Mouse (Mus musculus) macrophage (primary cell): Measurements from ENCODE around the gene Akr1c20. TPM values are rescaled to one million over a fixed set of nuclear protein-coding genes. Genes with fewer than 3 reads are reported as not detected.

Experiments used
- H3K27ac ChIP-seq: fragments of 350-480 bp; formaldehyde crosslinking; 2 replicates; pipeline ENCODE4 v1.9.0; 2021
- H3K36me3 ChIP-seq: fragments of 350-480 bp; formaldehyde crosslinking; 2 replicates; pipeline ENCODE4 v1.9.0; 2021; ENCODE audit errors: inconsistent target
- H3K4me3 ChIP-seq: fragments of 350-480 bp; formaldehyde crosslinking; 2 replicates; pipeline ENCODE4 v1.9.0; 2021; ENCODE audit errors: inconsistent target
- H3K79me2 ChIP-seq: fragments of 350-480 bp; formaldehyde crosslinking; 2 replicates; pipeline ENCODE4 v1.9.0; 2021; ENCODE audit errors: inconsistent target
- WGBS: methylation state at CpG from one replicate; pipeline ENCODE4 v1.1.7; 2026; ENCODE audit warnings: inconsistent platforms; ENCODE audit not compliant: missing documents; 5-methylcytosine and 5-hydroxymethylcytosine counted together
- polyA plus RNA-seq: library from polyadenylated mRNA; stranded (reverse); fragments of 250-400 nt; gene quantifications from 3 replicates; pipeline ENCODE4 v1.2.4, GENCODE M21; 2018; ENCODE audit warnings: inconsistent platforms
- total RNA-seq, 78 experiments: library from RNA; depleted of rRNA; stranded (reverse); fragments of 250-400 nt; gene quantifications; 1 replicate in 9 of 78; 2 replicates in 24 of 78; 3 replicates in 43 of 78; 4 replicates in 2 of 78; pipeline ENCODE4 v1.2.4; 2018; ENCODE audit warnings: inconsistent platforms in 56 of 78

Akr1c20 gene
- total RNA-seq (2018; cell fraction: chromatin; rRNA removed), result not detected
- not detected for total RNA-seq (2018; cell fraction: cytosol; rRNA removed)
- total RNA-seq (2018; cell fraction: nucleus; rRNA removed), result not detected
- polyA plus RNA-seq, result not detected in 3 replicates

DNA sequence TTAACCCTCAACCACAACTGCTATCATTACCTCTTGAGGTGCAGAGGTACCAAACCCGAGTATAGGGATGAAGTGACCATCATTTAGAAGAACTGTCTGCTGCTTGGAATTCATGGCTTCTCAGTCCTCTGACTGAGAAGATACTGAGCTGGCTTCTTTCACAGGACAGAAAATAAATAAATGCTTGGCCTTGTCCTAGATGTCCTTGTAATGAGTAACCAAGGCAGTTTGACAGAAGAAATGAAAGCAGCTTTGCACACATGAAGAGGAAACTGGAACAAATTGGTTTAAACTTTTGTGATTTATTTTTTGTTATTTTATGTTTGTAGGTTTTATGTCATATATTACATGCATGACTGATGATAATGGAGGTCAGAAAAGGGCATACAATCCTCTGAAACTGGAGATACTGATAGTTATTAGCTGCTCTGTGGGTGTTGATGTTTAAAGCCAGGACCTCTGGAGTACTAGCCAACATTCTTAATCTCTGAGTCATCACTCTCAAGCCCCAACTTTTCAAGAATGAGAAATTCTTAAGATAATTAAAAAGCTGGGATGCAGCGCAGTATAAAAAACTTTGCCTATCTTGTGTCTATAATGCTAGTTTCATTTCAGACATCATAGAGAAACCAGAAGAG lies at the start of gene Akr1c20:
Akr1c20 (minus strand) TSS at position 145 of the 638 bp plus-strand sequence.
- 90% methylated on average over 2 of the region's 2 CpGs for WGBS
- no peak within 1 kb of the TSS for H3K4me3 ChIP-seq
- H3K79me2 ChIP-seq, result no peaks in the 10 kb centered on the region
- H3K36me3 ChIP-seq, result no peaks in the 10 kb centered on the region
- no peak within 1 kb of the TSS for H3K27ac ChIP-seq

DNA sequence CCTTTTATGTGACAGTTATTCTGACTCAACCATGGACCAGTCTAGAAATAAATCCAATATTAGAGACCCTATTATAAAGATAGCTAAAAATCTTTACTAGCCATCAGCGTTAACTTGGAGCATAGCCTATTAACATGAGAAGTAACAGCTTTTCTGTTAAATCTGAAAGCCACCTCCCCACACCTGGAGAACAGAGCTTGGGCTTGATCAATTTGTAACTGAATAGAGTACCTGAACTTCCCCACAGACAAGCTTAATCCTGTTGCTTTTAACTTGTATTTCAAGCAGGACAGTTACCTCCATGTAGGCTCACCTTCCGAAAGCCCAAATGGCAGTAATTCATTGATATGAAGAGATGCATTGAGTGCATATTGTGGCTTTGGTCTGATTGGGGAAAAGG lies 42.9 kb upstream of the Akr1c20 start:
- Histone ChIP-seq H3K36me3 (no peaks in the 10 kb centered on the region), H3K27ac (no peak overlapping the region), H3K79me2 (no peaks in the 10 kb centered on the region), H3K4me3 (no peak overlapping the region)
- 94% methylated on average over 2 of the region's 2 CpGs for WGBS

DNA sequence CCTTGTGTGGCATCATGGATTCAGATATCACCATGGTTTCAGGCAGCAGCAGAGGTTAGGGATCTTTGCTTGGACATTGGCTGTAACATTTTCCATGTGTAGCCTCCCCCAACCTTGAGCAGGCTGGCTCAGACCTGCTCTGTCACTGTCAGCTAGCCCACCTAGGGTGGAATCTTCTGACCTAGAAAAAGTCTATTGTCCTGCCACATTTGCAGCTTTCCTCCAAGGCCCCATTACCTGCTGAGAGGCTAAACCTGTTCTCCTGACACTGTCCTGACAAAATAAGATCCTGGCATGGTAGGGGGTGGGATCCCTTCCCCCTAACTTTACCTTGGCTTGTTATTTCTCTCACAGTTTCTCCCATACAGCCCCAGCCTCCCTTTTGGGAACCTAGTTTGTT lies 37.4 kb upstream of the Akr1c20 start:
- Histone ChIP-seq H3K4me3 (no peak overlapping the region), H3K27ac (no peak overlapping the region), H3K36me3 (no peaks in the 10 kb centered on the region), H3K79me2 (no peaks in the 10 kb centered on the region)

DNA sequence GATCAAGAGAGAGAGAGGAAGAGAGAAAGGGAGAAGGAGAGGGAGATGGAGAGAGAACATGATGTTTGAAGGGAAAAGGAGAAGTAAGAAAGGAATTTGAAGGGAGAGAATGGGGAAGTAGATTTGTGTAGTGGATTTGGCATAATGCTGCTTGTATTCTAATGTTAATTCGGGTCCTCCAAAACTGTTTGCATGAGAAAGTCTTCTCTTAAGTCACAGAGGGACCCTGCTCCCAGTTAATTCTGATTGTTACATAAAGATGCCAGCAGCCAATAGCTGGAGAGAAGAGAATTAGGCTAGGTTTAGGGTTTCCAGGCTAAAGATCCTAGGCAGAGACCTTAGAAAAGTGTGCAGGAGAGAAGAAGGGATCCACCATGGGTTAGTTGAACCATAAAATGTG lies 36.0 kb upstream of the Akr1c20 start:
- H3K36me3 ChIP-seq, result no peaks in the 10 kb centered on the region
- H3K79me2 ChIP-seq, result no peaks in the 10 kb centered on the region
- H3K27ac ChIP-seq, result no peak overlapping the region
- H3K4me3 ChIP-seq, result no peak overlapping the region
- WGBS, result 94% methylated on average over 1 of the region's 1 CpGs

DNA sequence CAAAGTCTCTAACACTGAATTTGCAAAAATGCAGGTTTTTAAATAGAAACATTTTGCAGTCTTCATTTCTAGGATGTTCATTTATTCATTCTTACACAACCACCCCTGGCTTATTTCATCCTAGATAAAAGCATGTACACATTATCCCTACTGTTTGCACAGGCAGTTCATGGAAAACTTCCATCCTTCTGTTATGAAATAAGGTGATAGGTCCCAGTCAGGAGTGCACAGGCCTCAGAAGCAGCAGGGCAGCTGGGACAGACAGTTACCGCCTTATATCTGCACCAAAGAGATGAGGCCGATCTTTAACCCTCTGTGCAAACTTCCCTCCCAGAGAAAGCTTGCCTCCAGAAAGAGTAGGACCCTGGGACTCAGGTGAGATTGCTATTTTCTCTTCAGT lies 8.3 kb downstream of the Akr1c20 start:
- H3K36me3 ChIP-seq, result no peaks in the 10 kb centered on the region
- WGBS, result 95% methylated on average over 2 of the region's 2 CpGs
- no peaks in the 10 kb centered on the region for H3K79me2 ChIP-seq
- no peak overlapping the region for H3K27ac ChIP-seq
- no peak overlapping the region for H3K4me3 ChIP-seq

DNA sequence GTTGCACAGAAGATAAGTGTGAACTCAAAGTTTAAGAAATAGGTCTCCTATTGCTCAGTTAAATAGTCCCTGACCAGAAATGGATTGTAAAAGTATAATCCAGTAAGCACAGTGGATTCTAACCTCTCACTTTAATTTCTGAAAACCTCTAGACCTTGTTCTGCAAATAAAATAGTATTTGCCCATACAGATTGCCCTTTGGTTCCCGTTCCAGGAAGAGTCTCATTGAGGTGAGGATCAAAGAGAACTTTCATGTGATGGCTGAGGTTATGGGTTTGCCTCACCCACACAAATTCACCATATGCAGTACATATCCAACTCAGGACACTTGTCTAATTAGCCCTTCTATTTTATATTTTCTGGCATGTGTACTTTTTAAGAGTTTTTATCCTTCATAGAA lies 55.2 kb downstream of the Akr1c20 start:
- no peaks in the 10 kb centered on the region for H3K36me3 ChIP-seq
- H3K79me2 ChIP-seq, result no peaks in the 10 kb centered on the region
- H3K4me3 ChIP-seq, result no peak overlapping the region
- H3K27ac ChIP-seq, result no peak overlapping the region
- whole genome bisulfite sequencing, result 83% methylated on average over 1 of the region's 1 CpGs

DNA sequence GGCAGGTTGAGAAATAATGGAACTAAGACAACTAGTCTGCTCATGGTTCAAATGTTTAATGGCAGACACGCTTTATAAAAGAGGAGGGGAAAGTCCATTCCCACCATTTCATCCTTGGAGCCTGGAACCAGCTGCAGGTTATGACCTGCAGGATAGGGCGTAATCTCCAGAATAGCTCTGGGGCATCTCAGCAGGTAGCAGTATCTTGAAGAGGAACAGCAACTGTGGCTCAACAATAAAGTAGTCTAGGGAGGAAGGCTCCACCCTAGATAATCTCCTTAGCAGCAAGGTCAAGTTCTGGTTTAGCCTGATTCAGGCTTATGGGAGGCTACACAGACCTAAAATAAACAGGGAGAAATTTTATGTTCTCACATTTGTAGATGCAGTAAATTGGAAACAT lies 57.5 kb downstream of the Akr1c20 start:
- Histone ChIP-seq H3K36me3 (no peaks in the 10 kb centered on the region), H3K27ac (no peak overlapping the region), H3K79me2 (no peaks in the 10 kb centered on the region), H3K4me3 (no peak overlapping the region)
- 100% methylated on average over 2 of the region's 2 CpGs for WGBS

Other genes with a start within 250 kb of the Akr1c20 start
- 3.7 to 12.6 TPM (median 6.8 TPM) in 3 replicates for gene Akr1c12, start 243.9 kb downstream of the Akr1c20 start, polyA plus RNA-seq
- gene Akr1c6, start 89.0 kb downstream of the Akr1c20 start, polyA plus RNA-seq, result not detected in 3 replicates
- not detected in 3 replicates for gene Akr1c21, start 50.7 kb upstream of the Akr1c20 start, polyA plus RNA-seq
- gene Akr1e1, start 85.8 kb upstream of the Akr1c20 start, polyA plus RNA-seq, result 14.6 to 28.3 TPM (median 22.1 TPM) in 3 replicates